Mouse (Mus musculus): ENCODE results near the gene Mat1a. TPM values are rescaled to one million over a fixed set of nuclear protein-coding genes. Genes with fewer than 3 reads are reported as not detected.

Mat1a gene
- total and polyA plus RNA-seq, 3 experiments = not detected

DNA sequence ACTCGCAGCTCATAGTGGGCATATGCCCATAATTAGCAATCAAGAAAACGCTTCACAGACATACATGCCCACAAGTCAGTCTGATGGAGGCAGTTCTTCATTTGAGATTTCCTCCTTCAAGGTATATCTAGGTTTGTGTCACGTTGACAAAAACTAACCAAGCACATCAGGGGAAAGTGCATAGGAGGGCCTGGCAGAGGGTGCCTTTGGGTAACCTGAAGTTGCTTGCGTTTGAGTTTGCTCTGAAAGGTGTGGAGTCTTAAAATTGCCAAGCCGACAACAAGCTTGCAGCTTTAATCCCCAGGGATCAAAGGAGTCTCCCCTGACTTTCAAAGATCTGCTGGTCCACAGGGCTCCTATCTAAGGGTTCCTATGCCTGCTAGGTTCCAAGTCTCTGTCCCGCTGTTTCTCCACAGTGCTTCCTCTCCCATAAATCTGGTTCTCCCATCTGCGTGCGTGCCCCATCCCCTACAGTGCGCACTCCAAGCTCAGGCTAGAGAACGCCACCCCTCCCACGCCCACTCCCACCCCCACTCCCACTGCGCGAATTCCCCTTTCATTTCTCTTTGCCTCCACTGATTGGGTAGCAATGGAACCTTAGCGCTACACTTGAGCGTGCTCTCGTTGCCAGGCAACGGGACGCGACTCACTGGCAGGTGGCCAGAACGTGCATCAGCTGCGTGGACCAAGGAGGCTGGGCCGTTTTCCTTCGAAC is 32.4 kb upstream of the Mat1a start, which contains the start of gene Dydc1:
Dydc1 (plus strand) TSS at position 683 of the 715 bp plus-strand sequence.
- H3K27ac ChIP-seq (ENCODE audit: control insufficient read depth, low read depth, low read length) = no peak within 1 kb of the TSS
- TF ChIP-seq CHD2 (IDR thresholded peaks at IDR 0.05; ENCODE audit: low read length) = no peak
- TF ChIP-seq POLR2AphosphoS2 (IDR thresholded peaks at IDR 0.05; ENCODE audit: low read length) = no peak
- no peak for TF ChIP-seq USF2 (IDR thresholded peaks at IDR 0.05; ENCODE audit: borderline replicate concordance in 1 of 2, insufficient read depth in 1 of 2, low read depth in 1 of 2, low read length in 2 of 2)
- TF ChIP-seq TBP (IDR thresholded peaks at IDR 0.05; ENCODE audit: low read depth, low read length) = no peak
- TF ChIP-seq MAZ (IDR thresholded peaks at IDR 0.05; ENCODE audit: low read depth, low read length) = no peak
- TF ChIP-seq KAT2A (conservative IDR thresholded peaks at IDR 0.05; ENCODE audit: low read depth, low read length) = no peak
- no peak within 1 kb of the TSS for H3K4me3 ChIP-seq (ENCODE audit: control insufficient read depth in 1 of 2, insufficient read depth in 1 of 2, low read depth in 2 of 2, low read length in 2 of 2)
- DNase-seq (ENCODE audit: low read depth, low spot score) = no peak
- no peaks in the 10 kb centered on the region for H3K9me3 ChIP-seq (replicated peaks; ENCODE audit: insufficient read depth, low read length)
- H3K9ac ChIP-seq (ENCODE audit: control insufficient read depth, low read depth, low read length, poor library complexity, severe bottlenecking) = no peak within 1 kb of the TSS
- no peaks in the 10 kb centered on the region for H3K4me1 ChIP-seq (ENCODE audit: control insufficient read depth in 1 of 2, insufficient read depth in 2 of 2, low read length in 2 of 2)
- no peaks in the 10 kb centered on the region for H3K79me2 ChIP-seq (ENCODE audit: control insufficient read depth, insufficient read depth, low read length, poor library complexity)
- H3K27me3 ChIP-seq (ENCODE audit: control insufficient read depth in 1 of 2, insufficient read depth in 2 of 2, low read length in 2 of 2) = no peaks in the 10 kb centered on the region; a peak in 1 of 4 replicates
- no peaks in the 10 kb centered on the region for H3K36me3 ChIP-seq (ENCODE audit: control insufficient read depth in 1 of 2, insufficient read depth in 2 of 2, low read length in 2 of 2)

DNA sequence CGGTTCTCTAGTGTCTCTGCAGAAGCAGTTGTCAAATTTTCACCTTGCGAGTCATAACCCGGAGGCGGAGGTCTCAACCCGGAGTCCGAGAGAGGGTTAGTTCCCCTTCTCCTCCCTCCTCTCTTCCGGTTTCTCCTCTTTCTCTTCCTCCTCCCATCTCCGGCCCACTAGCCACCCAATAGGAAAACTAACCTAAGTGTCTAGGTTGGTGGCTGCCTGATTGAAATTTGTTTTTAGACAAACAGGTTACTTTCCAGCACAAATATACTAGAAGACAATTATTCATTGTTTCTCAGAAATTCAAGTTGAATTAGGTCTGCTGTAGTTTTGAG is 31.9 kb upstream of the Mat1a start:
- Histone ChIP-seq H3K4me3 (ENCODE audit: control insufficient read depth in 1 of 2, insufficient read depth in 1 of 2, low read depth in 2 of 2, low read length in 2 of 2) (no peak overlapping the region), H3K27me3 (ENCODE audit: control insufficient read depth in 1 of 2, insufficient read depth in 2 of 2, low read length in 2 of 2) (no peaks in the 10 kb centered on the region; a peak in 1 of 4 replicates), H3K9me3 (replicated peaks; ENCODE audit: insufficient read depth, low read length) (no peaks in the 10 kb centered on the region), H3K27ac (ENCODE audit: control insufficient read depth, low read depth, low read length) (no peak overlapping the region), H3K9ac (ENCODE audit: control insufficient read depth, low read depth, low read length, poor library complexity, severe bottlenecking) (no peak overlapping the region), H3K36me3 (ENCODE audit: control insufficient read depth in 1 of 2, insufficient read depth in 2 of 2, low read length in 2 of 2) (no peaks in the 10 kb centered on the region), H3K4me1 (ENCODE audit: control insufficient read depth in 1 of 2, insufficient read depth in 2 of 2, low read length in 2 of 2) (no peaks in the 10 kb centered on the region), H3K79me2 (ENCODE audit: control insufficient read depth, insufficient read depth, low read length, poor library complexity) (no peaks in the 10 kb centered on the region)
- DNase-seq (ENCODE audit: low read depth, low spot score) = no peak
- TF ChIP-seq ZNF384 (IDR thresholded peaks at IDR 0.05; ENCODE audit: low read depth, low read length) = no peak

DNA sequence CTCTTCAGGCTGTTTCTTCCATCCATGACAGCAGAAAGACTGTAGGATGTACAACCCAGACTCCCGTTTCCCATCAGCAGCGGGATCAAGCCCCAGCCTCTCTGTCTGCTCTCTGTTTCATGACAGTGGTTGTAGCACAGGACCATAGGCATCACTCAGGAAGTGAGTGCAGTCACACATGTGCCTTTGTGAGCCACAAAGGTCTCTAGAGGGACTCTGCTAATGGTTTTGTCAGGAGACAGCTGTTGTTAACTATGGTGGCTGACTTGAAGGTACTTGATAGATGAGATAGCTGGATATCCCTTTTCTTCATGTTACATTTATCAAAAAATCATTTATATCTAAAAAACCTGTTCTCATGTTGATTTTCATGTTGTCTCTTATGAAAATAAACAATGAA is 22.4 kb upstream of the Mat1a start:
- Histone ChIP-seq H3K9me3 (replicated peaks; ENCODE audit: insufficient read depth, low read length) (no peaks in the 10 kb centered on the region), H3K27ac (ENCODE audit: control insufficient read depth, low read depth, low read length) (no peak overlapping the region), H3K4me3 (ENCODE audit: control insufficient read depth in 1 of 2, insufficient read depth in 1 of 2, low read depth in 2 of 2, low read length in 2 of 2) (no peak overlapping the region), H3K27me3 (ENCODE audit: control insufficient read depth in 1 of 2, insufficient read depth in 2 of 2, low read length in 2 of 2) (peaks cover 0 to 2% of the 10 kb centered on the region in 2 experiments; a peak in 3 of 4 replicates), H3K79me2 (ENCODE audit: control insufficient read depth, insufficient read depth, low read length, poor library complexity) (no peaks in the 10 kb centered on the region), H3K36me3 (ENCODE audit: control insufficient read depth in 1 of 2, insufficient read depth in 2 of 2, low read length in 2 of 2) (no peaks in the 10 kb centered on the region), H3K9ac (ENCODE audit: control insufficient read depth, low read depth, low read length, poor library complexity, severe bottlenecking) (no peak overlapping the region), H3K4me1 (ENCODE audit: control insufficient read depth in 1 of 2, insufficient read depth in 2 of 2, low read length in 2 of 2) (no peaks in the 10 kb centered on the region)
- TF ChIP-seq EP300 (IDR thresholded peaks at IDR 0.05; ENCODE audit: low read depth in 1 of 2, low read length in 2 of 2) (no peak), CHD2 (IDR thresholded peaks at IDR 0.05; ENCODE audit: low read length) (no peak), BHLHE40 (IDR thresholded peaks at IDR 0.05; ENCODE audit: borderline replicate concordance, low read depth, low read length) (no peak), MAFK (IDR thresholded peaks at IDR 0.05; ENCODE audit: borderline replicate concordance, low read depth, low read length) (no peak), ZKSCAN1 (IDR thresholded peaks at IDR 0.05; ENCODE audit: low read depth, low read length) (no peak), POLR2AphosphoS2 (IDR thresholded peaks at IDR 0.05; ENCODE audit: low read length) (no peak), GABPA (IDR thresholded peaks at IDR 0.05; ENCODE audit: low read depth, low read length) (no peak), MYB (IDR thresholded peaks at IDR 0.05; ENCODE audit: low read depth, low read length) (no peak), MAX (IDR thresholded peaks at IDR 0.05; ENCODE audit: low read length) (no peak), TCF12 (IDR thresholded peaks at IDR 0.05; ENCODE audit: low read depth, low read length) (no peak), RAD21 (IDR thresholded peaks at IDR 0.05; ENCODE audit: low read depth, low read length) (no peak), JUND (IDR thresholded peaks at IDR 0.05; ENCODE audit: low read depth, low read length) (no peak), ELF1 (IDR thresholded peaks at IDR 0.05; ENCODE audit: low read depth, low read length) (no peak), RCOR1 (IDR thresholded peaks at IDR 0.05; ENCODE audit: low read depth, low read length) (no peak), NRF1 (IDR thresholded peaks at IDR 0.05; ENCODE audit: insufficient read depth, low read depth, low read length, poor library complexity, severe bottlenecking) (no peak), CHD1 (IDR thresholded peaks at IDR 0.05; ENCODE audit: low read depth, low read length) (no peak), TAL1 (IDR thresholded peaks at IDR 0.05; ENCODE audit: low read length) (no peak), KAT2A (conservative IDR thresholded peaks at IDR 0.05; ENCODE audit: low read depth, low read length) (no peak), SMC3 (IDR thresholded peaks at IDR 0.05; ENCODE audit: low read depth, low read length) (no peak)
- no peak for DNase-seq (ENCODE audit: low read depth, low spot score)

Data from MEL (cell line).